Mouse (Mus musculus) kidney, postnatal 10 days (tissue): ENCODE measurements around the gene Ms4a4b.
"Not testable (repeated sequence)": the region's sequence is repeated elsewhere in the genome, so short reads cannot be mapped to it uniquely, and the experiment has no call there.

ENCODE experiments used
- DNase-seq: peaks from one replicate; pipeline ENCODE4 v3.0.0; 2021; ENCODE audit warnings: mixed read lengths

Gene Ms4a4b

DNA sequence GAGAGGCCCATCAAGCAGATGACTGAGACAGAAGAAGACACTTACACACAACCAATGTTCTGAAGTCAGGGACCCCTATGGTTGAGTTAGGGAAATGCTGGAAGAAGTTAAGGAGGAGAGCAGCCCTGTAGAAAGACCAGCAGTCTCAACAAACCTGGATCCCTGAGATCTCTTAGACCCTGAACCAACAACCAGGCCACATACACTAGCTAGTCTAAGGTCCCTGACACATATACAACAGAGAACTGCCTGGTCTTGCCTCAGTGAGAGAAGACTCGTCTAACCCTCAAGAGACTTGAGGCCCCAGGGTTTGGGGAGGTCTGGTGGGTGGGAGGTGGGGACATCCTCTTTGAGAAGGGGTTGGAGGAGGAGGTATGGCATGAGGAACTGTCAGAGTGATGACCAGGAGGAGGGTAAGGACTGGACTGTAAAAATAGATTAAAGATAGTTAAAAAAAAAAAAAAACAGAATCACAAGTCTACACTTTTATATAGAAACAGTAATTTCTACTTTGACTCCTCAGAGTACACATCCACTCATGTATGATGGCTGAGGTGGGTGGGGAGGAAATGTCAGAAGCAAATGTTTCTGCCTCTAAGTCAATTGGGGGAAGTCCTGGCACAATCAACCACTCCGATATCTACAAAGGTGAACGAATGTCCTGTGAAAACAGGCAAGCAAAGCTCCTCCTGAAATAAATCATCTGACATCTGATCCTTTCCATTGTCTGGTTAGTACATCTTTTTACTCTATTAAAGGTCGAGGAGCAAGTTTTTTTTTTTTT, 48.2 kb downstream of the Ms4a4b start:
- no peak for DNase-seq

GRCm38 (mm10) chr19:11492671-11493070, 49.3 kb downstream of the Ms4a4b start:
- DNase-seq: no peak

DNA sequence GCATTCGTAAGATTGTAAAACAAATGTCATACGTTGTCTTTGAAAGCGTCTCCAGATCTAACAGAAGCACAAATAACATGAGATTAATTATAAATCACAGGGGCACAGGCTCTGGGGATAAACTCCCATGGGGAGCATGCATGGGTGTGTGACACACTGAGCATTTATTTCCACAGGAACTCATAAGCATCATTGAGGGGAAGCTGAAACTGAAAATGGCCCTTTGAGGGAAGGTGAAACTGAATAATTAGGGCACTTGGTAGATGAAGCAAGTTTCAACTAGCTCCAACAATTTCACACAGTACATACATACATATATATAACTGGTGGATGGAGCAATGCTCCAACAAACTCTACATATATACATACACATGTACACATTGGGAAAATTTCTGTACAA, 51.2 kb downstream of the Ms4a4b start:
- DNase-seq: no peak

DNA sequence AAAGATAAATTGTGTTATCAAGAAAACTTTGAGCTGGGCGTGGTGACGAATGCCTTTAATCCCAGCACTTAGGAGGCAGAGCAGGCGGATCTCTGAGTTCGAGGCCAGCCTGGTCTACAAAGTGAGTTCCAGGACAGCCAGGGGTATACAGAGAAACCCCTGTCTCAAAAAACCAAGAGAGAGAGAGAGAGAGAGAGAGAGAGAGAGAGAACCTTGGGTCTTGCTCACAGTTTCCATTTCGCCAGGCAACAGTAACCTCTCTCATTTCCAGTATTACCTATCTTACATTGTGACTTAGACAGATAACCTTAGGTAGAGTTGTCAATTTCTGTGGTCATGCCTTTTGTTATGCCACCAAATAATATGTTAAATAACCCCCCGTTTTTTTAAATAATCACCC, 53.0 kb downstream of the Ms4a4b start:
- DNase-seq: no peak

DNA sequence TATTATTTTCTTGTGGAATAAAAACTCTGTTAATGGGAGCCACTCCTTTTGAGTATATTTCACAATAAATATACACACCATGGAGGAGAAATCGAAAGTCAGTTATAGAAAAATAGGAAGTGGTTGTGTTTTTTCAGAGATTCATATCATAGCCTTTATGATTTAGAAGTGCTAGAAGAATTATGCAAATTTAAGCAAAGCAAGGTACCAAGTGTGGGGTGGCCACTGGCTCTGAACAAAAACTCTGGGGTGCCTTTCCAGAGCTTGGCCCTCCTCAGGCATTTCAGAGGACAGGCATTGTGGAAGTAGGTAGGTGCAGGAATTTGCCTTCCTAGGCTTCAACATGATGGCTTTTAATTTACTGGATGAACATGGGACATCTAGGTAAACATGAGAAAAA, 53.9 kb downstream of the Ms4a4b start:
- DNase-seq: not testable (repeated sequence)

DNA sequence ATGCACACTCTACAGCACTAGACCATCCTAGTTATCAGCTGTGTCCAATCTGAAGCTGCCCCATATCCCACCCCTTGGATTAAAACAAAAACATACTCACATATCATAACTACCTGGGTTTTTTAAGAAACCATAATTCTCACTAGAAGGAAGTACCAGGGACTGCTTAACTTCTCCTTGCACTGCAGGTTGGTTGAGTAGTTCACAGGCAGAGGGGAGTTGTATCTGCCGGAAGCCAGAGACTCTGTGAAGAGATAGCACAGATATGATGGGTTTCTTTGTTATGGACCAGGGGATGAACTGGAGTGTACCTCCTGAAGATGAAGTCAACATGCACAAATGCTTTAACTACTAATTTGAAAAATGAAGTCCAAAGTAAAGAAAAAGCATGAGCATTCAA, 57.4 kb downstream of the Ms4a4b start:
- no peak for DNase-seq

DNA sequence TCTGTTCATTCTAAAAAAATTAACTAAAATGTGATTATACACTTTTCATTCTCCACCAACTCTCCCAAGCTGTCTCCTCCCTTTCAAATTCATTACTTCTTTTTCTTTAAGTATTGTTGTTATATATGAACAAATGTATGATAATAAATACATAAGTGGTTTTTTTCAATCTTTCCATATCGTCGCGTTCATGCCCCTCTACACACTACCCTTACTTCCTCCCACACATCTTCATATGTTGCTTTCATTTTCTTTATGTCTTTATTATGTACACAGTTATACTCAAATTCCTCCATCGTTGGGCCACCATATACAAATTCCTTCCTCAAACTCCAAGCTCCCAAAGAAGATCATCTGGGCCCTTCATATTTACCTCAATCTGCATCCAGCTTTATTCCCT, 58.0 kb downstream of the Ms4a4b start:
- DNase-seq: no peak

GRCm38 (mm10) chr19:11504857-11505256, 61.5 kb downstream of the Ms4a4b start:
- DNase-seq: no peak

- DNase-seq: no peak
Observed at GRCm38 (mm10) chr19:11513458-11513857, 70.1 kb downstream of the Ms4a4b start.

- DNase-seq: no peak
Observed at GRCm38 (mm10) chr19:11516246-11516645, 72.9 kb downstream of the Ms4a4b start, which contains the start of gene Ms4a6b. Gene Ms4a6b, plus strand, starts transcription at chr19:11516512.
